Mouse (Mus musculus) kidney, postnatal 0 days (tissue): ENCODE measurements around the gene Vsig8. TPM values are rescaled to one million over a fixed set of nuclear protein-coding genes. Genes with fewer than 3 reads are reported as not detected.

Experiments
- ATAC-seq: fragments of 200-750 bp; cut with Nextera tagmentation; replicated peaks from 2 replicates; pipeline ENCODE4 v1.8.0; 2017; ENCODE audit warnings: low read depth, moderate number of reproducible peaks, moderate TSS enrichment, moderate library complexity; ENCODE audit not compliant: low FRiP score
- DNase-seq: peaks from one replicate; pipeline ENCODE4 v3.0.0-alpha.2; 2016; ENCODE audit warnings: low spot score
- H3K27ac ChIP-seq: fragments of 300-500 bp; sonication (generic); 2 replicates; pipeline ENCODE4 v1.5.1; 2014; ENCODE audit warnings: mild to moderate bottlenecking
- H3K27me3 ChIP-seq: fragments of 300-500 bp; sonication (generic); 2 replicates; pipeline ENCODE4 v1.6.1; 2014; ENCODE audit warnings: low read length, mixed read lengths; ENCODE audit not compliant: insufficient read depth
- H3K36me3 ChIP-seq: fragments of 300-500 bp; sonication (generic); 2 replicates; pipeline ENCODE4 v1.6.1; 2014; ENCODE audit warnings: low read length, mixed read lengths; ENCODE audit not compliant: insufficient read depth
- H3K4me1 ChIP-seq: fragments of 300-500 bp; sonication (generic); replicated peaks from 2 replicates; pipeline ENCODE4 v1.6.1; 2014; ENCODE audit warnings: antibody characterized with exemption, low read length, mixed read lengths; ENCODE audit not compliant: insufficient read depth
- H3K4me2 ChIP-seq: fragments of 300-500 bp; sonication (generic); 2 replicates; pipeline ENCODE4 v1.6.1; 2014; ENCODE audit warnings: mild to moderate bottlenecking, low read length, moderate library complexity, mixed read lengths
- H3K4me3 ChIP-seq: fragments of 300-500 bp; sonication (generic); replicated peaks from 2 replicates; pipeline ENCODE4 v1.5.1; 2014; ENCODE audit warnings: low read depth, low read length
- H3K9ac ChIP-seq: fragments of 300-500 bp; sonication (generic); 2 replicates; pipeline ENCODE4 v1.6.1; 2014; ENCODE audit warnings: low read depth, low read length
- H3K9me3 ChIP-seq: fragments of 300-500 bp; sonication (generic); replicated peaks from 2 replicates; pipeline ENCODE4 v1.6.1; 2016; ENCODE audit warnings: low read length, inconsistent platforms, mixed read lengths
- CTCF ChIP-seq: IDR thresholded peaks from 2 replicates; pipeline ENCODE4 v1.5.1; 2016; ENCODE audit warnings: antibody characterized with exemption, low read depth, mild to moderate bottlenecking, moderate library complexity
- WGBS: fragments of 180-500 bp; shearing (Covaris S2); extraction: QIAGEN DNeasy Blood & Tissue Kit; methylation state at CpG from one replicate; pipeline ENCODE4 v1.1.7; 2014; 5-methylcytosine and 5-hydroxymethylcytosine counted together
- polyA plus RNA-seq: library from polyadenylated mRNA; unstranded; fragments of >200 nt; fragmentation: Nextera tagmentation; extraction: Ambion mirVana; gene quantifications from 2 replicates; pipeline ENCODE4 v1.2.1, GENCODE M21; 2015

Vsig8 gene
- polyA plus RNA-seq, 1 experiment from 2014 or later = 1.6 TPM

DNA sequence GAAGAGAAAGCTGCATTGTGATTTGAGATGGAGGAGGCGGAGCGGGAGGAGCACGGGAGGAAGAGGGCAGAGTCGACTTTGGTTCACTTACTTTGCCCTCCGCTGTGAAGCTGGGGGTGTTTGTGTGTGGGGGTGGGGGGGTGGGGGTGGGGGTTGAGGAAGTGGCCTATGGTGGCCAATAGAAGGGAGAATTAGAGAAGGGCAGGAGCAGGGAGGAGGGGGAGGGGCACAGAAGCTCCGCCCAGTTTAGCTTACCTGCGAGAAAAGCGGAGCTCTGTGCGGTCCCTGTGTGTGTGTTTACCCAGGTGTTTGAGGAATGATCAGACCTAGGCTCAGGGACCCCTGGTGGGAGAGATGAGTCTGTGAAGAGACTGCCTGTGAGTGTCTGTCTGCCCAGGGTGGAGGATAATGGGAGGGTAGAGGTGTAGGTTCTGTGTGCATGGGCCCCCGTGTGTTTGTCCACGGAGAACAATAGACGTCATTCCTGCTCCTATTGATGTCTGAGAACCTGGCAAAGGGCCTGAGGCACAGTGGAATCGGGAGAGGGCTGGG lies 45.2 kb upstream of the Vsig8 start:
- Histone ChIP-seq H3K4me2 (peak overlapping the region; percentile 25; the same call in 1 of the 2 replicates), H3K27me3 (no peaks in the 10 kb centered on the region), H3K4me1 (peaks cover 26% of the 10 kb centered on the region), H3K27ac (0 out of 2 replicates have a peak overlapping the region, but pooled peaks have one; percentile 47), H3K36me3 (peaks cover 15% of the 10 kb centered on the region), H3K9me3 (no peaks in the 10 kb centered on the region), H3K9ac (no peak overlapping the region), H3K4me3 (no peak overlapping the region)
- 19% methylated on average over 13 of the region's 13 CpGs for WGBS
- TF ChIP-seq CTCF = no peak
- ATAC-seq (peak; percentile 87), DNase-seq (peak; percentile 42)

DNA sequence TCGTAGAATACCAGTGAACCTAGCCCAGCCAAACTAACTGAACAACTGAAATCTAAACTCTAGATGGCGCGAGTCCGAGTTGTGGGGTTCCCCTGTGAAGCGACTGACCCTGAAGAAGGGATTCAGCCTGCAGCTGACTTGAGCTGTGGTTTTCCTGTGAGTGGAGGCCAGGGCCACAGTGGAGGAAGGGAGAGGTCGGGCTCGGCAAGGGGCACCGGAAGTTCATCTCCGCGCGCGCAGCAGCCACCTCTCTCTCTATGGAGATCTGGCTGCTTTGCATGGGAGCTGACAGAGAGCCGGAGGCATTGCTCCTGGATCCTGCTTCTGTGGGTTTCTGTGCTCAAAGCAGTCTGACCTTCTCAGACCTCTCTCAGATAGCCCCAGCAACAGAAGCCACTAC lies 42.8 kb upstream of the Vsig8 start:
- H3K4me1 ChIP-seq = peaks cover 26% of the 10 kb centered on the region
- TF ChIP-seq CTCF = peak; percentile 62
- 0 out of 2 replicates have a peak, but pooled peaks cover 3% of the 10 kb centered on the region for H3K36me3 ChIP-seq
- DNase-seq (peak; percentile 86), ATAC-seq (0 out of 2 replicates have a peak, but pooled peaks have one; percentile 40)
- H3K27me3 ChIP-seq = no peaks in the 10 kb centered on the region
- no peak overlapping the region for H3K4me3 ChIP-seq
- peak overlapping the region; percentile 86 for H3K27ac ChIP-seq
- H3K9ac ChIP-seq = peak overlapping the region; percentile 32; the same call in 1 of the 2 replicates
- H3K4me2 ChIP-seq = peak overlapping the region; percentile 15; the same call in 1 of the 2 replicates
- WGBS = 27% methylated on average over 13 of the region's 13 CpGs
- no peaks in the 10 kb centered on the region for H3K9me3 ChIP-seq

- Histone ChIP-seq H3K9ac (peak overlapping the region; percentile 32; the same call in 1 of the 2 replicates), H3K27me3 (no peaks in the 10 kb centered on the region), H3K4me3 (no peak overlapping the region), H3K4me1 (peaks cover 26% of the 10 kb centered on the region), H3K4me2 (0 out of 2 replicates have a peak overlapping the region, but pooled peaks have one; percentile 15), H3K27ac (peak overlapping the region; percentile 86), H3K9me3 (no peaks in the 10 kb centered on the region), H3K36me3 (no peaks in the 10 kb centered on the region)
- ATAC-seq (no peak), DNase-seq (peak; percentile 62)
- no peak for TF ChIP-seq CTCF
- WGBS = 65% methylated on average over 17 of the region's 17 CpGs
Observed at GRCm38 (mm10) chr1:172513525-172514212, 42.1 kb upstream of the Vsig8 start.

GRCm38 (mm10) chr1:172514213-172514529 lies 41.6 kb upstream of the Vsig8 start:
- DNase-seq = no peak
- TF ChIP-seq CTCF = no peak
- Histone ChIP-seq H3K27ac (peak overlapping the region; percentile 86), H3K9me3 (no peaks in the 10 kb centered on the region), H3K4me1 (peaks cover 26% of the 10 kb centered on the region), H3K4me3 (no peak overlapping the region), H3K27me3 (no peaks in the 10 kb centered on the region), H3K36me3 (no peaks in the 10 kb centered on the region), H3K4me2 (no peak overlapping the region), H3K9ac (no peak overlapping the region)
- 73% methylated on average over 4 of the region's 4 CpGs for WGBS
- ATAC-seq = no peak

- Histone ChIP-seq H3K27me3 (no peaks in the 10 kb centered on the region), H3K4me2 (no peak overlapping the region), H3K27ac (peak overlapping the region; percentile 86), H3K9ac (no peak overlapping the region), H3K36me3 (no peaks in the 10 kb centered on the region), H3K9me3 (no peaks in the 10 kb centered on the region), H3K4me3 (no peak overlapping the region), H3K4me1 (peaks cover 26% of the 10 kb centered on the region)
- WGBS = 57% methylated on average over 7 of the region's 7 CpGs
- no peak for ATAC-seq
- no peak for TF ChIP-seq CTCF
- DNase-seq = peak; percentile 50
Observed at GRCm38 (mm10) chr1:172514551-172515268, 41.0 kb upstream of the Vsig8 start.

DNA sequence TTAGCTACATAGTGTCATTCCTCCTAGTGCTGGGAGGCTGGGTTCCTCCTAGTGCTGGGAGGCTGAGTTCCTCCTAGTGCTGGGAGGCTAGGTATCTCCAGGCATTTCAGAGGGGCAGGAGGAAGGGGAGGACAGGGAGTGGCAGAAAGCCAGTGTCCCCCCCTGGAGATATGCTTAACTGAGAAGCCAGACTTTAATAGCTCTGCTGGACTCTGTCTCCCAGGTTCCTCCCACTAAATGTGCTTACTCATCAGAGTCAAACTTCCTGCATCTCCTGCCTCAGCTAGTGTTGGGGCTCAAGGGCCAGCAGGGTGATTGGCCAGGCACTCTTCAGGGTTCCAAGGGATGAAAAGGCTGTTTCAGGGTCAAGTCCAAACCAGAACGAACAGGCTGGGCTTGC lies 40.3 kb upstream of the Vsig8 start:
- H3K27ac ChIP-seq = peak overlapping the region; percentile 86
- no peaks in the 10 kb centered on the region for H3K9me3 ChIP-seq
- DNase-seq (no peak), ATAC-seq (0 out of 2 replicates have a peak, but pooled peaks have one; percentile 23)
- H3K36me3 ChIP-seq = no peaks in the 10 kb centered on the region
- H3K4me2 ChIP-seq = no peak overlapping the region
- no peak overlapping the region for H3K9ac ChIP-seq
- H3K4me3 ChIP-seq = no peak overlapping the region
- H3K4me1 ChIP-seq = peaks cover 27% of the 10 kb centered on the region
- H3K27me3 ChIP-seq = no peaks in the 10 kb centered on the region
- 32% methylated on average over 1 of the region's 1 CpGs for WGBS
- TF ChIP-seq CTCF = no peak
